Mouse (Mus musculus): ENCODE measurements around the gene Rab6b. TPM values are rescaled to one million over a fixed set of nuclear protein-coding genes. Genes with fewer than 3 reads are reported as not detected.

Gene Rab6b
- polyA plus RNA-seq, 1 experiment from 2014 or later = 2.5 TPM

- H3K9ac ChIP-seq = 0 out of 2 replicates have a peak overlapping the region, but pooled peaks have one; percentile 9
- no peaks in the 10 kb centered on the region; the same call in 1 of the 2 replicates for H3K27me3 ChIP-seq
- H3K4me1 ChIP-seq (replicated peaks) = peaks cover 6% of the 10 kb centered on the region
- 48% methylated on average over 28 of the region's 28 CpGs for WGBS
- H3K4me3 ChIP-seq = peak overlapping the region; percentile 42
- peak overlapping the region; percentile 49 for H3K4me2 ChIP-seq
- ATAC-seq (replicated peaks; ENCODE audit: insufficient number of reproducible peaks, insufficient read depth, low FRiP score, low read depth) = no peak
- no peaks in the 10 kb centered on the region for H3K36me3 ChIP-seq
- H3K27ac ChIP-seq = 0 out of 2 replicates have a peak overlapping the region, but pooled peaks have one; percentile 37
- no peaks in the 10 kb centered on the region for H3K9me3 ChIP-seq (replicated peaks)
Observed at GRCm38 (mm10) chr9:103212654-103213420, 101.2 kb downstream of the Rab6b start.

GRCm38 (mm10) chr9:103213631-103214030, 102.0 kb downstream of the Rab6b start:
- H3K9ac ChIP-seq = no peak overlapping the region
- no peak overlapping the region for H3K27ac ChIP-seq
- peaks cover 6% of the 10 kb centered on the region for H3K4me1 ChIP-seq (replicated peaks)
- H3K4me3 ChIP-seq = no peak overlapping the region
- H3K4me2 ChIP-seq = no peak overlapping the region
- H3K9me3 ChIP-seq (replicated peaks) = no peaks in the 10 kb centered on the region
- 45% methylated on average over 2 of the region's 2 CpGs for WGBS
- H3K36me3 ChIP-seq = no peaks in the 10 kb centered on the region
- H3K27me3 ChIP-seq = no peaks in the 10 kb centered on the region; the same call in 1 of the 2 replicates
- ATAC-seq (replicated peaks; ENCODE audit: insufficient number of reproducible peaks, insufficient read depth, low FRiP score, low read depth) = no peak

DNA sequence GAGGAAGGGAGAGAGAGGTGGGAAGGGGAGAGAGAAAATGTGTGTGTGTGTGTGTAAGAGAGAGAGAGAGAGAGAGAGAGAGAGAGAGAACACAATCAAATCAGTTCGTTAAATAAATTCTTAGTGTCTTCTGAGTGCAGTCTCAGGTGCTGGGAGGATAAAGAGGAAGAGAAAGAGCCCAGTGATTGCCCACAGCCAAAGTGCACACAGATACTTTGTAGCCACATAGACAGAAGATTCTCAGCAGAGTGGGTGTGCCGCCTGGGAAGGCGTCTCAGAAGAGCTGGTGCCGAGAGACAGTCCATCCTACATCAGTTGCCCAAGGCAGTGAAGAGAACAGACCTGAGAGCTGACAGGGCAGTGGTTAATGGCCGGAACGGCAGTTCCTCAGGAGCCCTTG, 102.7 kb downstream of the Rab6b start:
- Histone ChIP-seq H3K4me1 (replicated peaks) (peaks cover 6% of the 10 kb centered on the region), H3K4me2 (no peak overlapping the region), H3K4me3 (no peak overlapping the region), H3K9ac (no peak overlapping the region), H3K27me3 (no peaks in the 10 kb centered on the region; the same call in 1 of the 2 replicates), H3K9me3 (replicated peaks) (no peaks in the 10 kb centered on the region), H3K27ac (no peak overlapping the region), H3K36me3 (no peaks in the 10 kb centered on the region)
- no peak for ATAC-seq (replicated peaks; ENCODE audit: insufficient number of reproducible peaks, insufficient read depth, low FRiP score, low read depth)
- WGBS = 72% methylated on average over 6 of the region's 6 CpGs

- H3K9me3 ChIP-seq (replicated peaks) = no peaks in the 10 kb centered on the region
- H3K9ac ChIP-seq = no peak overlapping the region
- no peaks in the 10 kb centered on the region for H3K36me3 ChIP-seq
- no peak overlapping the region for H3K27ac ChIP-seq
- no peaks in the 10 kb centered on the region for H3K4me1 ChIP-seq (replicated peaks)
- H3K27me3 ChIP-seq = no peaks in the 10 kb centered on the region
- no peak overlapping the region for H3K4me3 ChIP-seq
- ATAC-seq (replicated peaks; ENCODE audit: insufficient number of reproducible peaks, insufficient read depth, low FRiP score, low read depth) = no peak
- WGBS = 93% methylated on average over 7 of the region's 7 CpGs
- H3K4me2 ChIP-seq = no peak overlapping the region
Observed at GRCm38 (mm10) chr9:103224721-103225120, 113.1 kb downstream of the Rab6b start.

GRCm38 (mm10) chr9:103225464-103225863, 113.9 kb downstream of the Rab6b start:
- no peak overlapping the region for H3K4me2 ChIP-seq
- peaks cover 4% of the 10 kb centered on the region for H3K4me1 ChIP-seq (replicated peaks)
- H3K36me3 ChIP-seq = no peaks in the 10 kb centered on the region
- H3K4me3 ChIP-seq = no peak overlapping the region
- ATAC-seq (replicated peaks; ENCODE audit: insufficient number of reproducible peaks, insufficient read depth, low FRiP score, low read depth) = no peak
- H3K9me3 ChIP-seq (replicated peaks) = no peaks in the 10 kb centered on the region
- H3K27ac ChIP-seq = no peak overlapping the region
- WGBS = 65% methylated on average over 3 of the region's 3 CpGs
- H3K27me3 ChIP-seq = no peaks in the 10 kb centered on the region
- H3K9ac ChIP-seq = no peak overlapping the region

GRCm38 (mm10) chr9:103226806-103227205, 115.2 kb downstream of the Rab6b start:
- 86% methylated on average over 15 of the region's 15 CpGs for WGBS
- no peak overlapping the region for H3K27ac ChIP-seq
- no peaks in the 10 kb centered on the region for H3K9me3 ChIP-seq (replicated peaks)
- H3K4me2 ChIP-seq = no peak overlapping the region
- no peak for ATAC-seq (replicated peaks; ENCODE audit: insufficient number of reproducible peaks, insufficient read depth, low FRiP score, low read depth)
- H3K36me3 ChIP-seq = no peaks in the 10 kb centered on the region
- H3K9ac ChIP-seq = no peak overlapping the region
- H3K4me3 ChIP-seq = no peak overlapping the region
- no peaks in the 10 kb centered on the region for H3K27me3 ChIP-seq
- peaks cover 11% of the 10 kb centered on the region for H3K4me1 ChIP-seq (replicated peaks)

GRCm38 (mm10) chr9:103227760-103228159, 116.2 kb downstream of the Rab6b start:
- Histone ChIP-seq H3K27ac (no peak overlapping the region), H3K9ac (no peak overlapping the region), H3K4me3 (no peak overlapping the region), H3K27me3 (no peaks in the 10 kb centered on the region), H3K9me3 (replicated peaks) (no peaks in the 10 kb centered on the region), H3K4me1 (replicated peaks) (peaks cover 11% of the 10 kb centered on the region), H3K36me3 (no peaks in the 10 kb centered on the region), H3K4me2 (no peak overlapping the region)
- 88% methylated on average over 16 of the region's 16 CpGs for WGBS
- ATAC-seq (replicated peaks; ENCODE audit: insufficient number of reproducible peaks, insufficient read depth, low FRiP score, low read depth) = no peak

DNA sequence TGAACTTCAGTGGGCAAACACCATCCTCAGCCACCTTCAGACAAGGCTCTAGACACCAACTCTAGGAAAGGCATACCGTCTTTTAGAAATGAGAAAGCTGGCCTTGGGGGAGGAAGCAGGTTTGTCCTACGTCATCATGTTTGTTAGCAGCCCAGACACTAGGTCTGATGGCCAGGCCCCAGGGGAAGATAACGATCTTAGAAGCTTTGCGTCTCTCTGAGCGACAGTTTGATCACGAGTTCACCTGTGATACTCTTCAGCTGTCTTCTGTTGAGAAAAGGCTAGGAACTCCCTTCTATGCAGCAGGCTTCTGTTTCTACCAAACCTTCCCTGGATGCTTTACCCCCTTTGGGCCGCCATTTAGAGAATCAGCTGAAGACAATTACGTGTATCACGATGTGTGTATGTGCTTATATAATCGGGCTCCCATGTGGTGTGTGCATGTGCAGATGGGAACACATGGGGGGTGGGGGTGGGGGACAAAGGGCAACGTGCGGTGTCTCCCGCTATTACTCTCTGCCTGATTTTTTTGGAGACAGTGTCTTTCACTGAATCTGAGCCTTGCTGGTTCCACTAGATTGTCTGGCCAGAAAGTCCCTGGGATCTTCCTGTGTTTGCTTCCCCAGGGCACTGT, 116.9 kb downstream of the Rab6b start:
- Histone ChIP-seq H3K27ac (no peak overlapping the region), H3K4me1 (replicated peaks) (peaks cover 13% of the 10 kb centered on the region), H3K36me3 (no peaks in the 10 kb centered on the region), H3K9ac (no peak overlapping the region), H3K4me3 (no peak overlapping the region), H3K9me3 (replicated peaks) (no peaks in the 10 kb centered on the region), H3K4me2 (no peak overlapping the region), H3K27me3 (no peaks in the 10 kb centered on the region)
- no peak for ATAC-seq (replicated peaks; ENCODE audit: insufficient number of reproducible peaks, insufficient read depth, low FRiP score, low read depth)
- 77% methylated on average over 13 of the region's 13 CpGs for WGBS

DNA sequence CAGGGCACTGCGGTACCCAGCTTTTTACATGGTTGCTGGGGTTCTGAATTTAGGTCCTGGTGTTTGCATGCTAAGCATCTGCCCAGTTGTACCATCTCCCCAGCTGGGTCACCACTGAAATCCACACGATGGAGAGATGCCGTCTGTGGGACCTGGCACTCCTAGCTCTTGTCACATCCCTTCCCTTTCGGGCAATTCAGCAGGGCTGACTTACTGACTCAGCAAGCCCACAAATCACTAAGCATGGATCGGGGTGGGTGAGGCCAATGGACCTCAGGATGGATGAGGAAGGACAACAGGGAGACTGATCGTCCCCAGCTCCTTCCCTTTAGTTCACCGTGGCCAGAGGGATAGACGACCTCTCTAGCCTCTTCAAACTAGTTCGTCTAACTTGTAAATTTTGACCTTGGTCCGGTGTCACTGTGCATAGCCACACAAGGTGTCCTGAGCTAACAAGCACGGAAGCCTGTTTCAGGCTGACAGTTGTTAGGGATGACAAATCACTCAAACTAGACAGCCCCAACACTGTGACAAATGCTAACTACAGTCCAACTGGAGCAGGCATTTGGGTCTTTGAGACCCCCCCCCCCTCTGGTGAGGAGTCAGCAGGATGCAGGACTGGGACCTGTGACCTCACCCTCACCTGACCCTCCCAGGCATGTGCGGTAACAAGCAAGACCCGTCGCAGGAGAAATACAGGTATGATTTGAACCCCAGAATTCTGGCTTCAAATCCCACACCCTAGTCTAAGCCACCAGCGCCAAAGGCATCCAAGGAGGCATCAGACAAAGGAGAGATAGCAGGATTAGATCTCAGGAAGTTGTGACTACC, 117.7 kb downstream of the Rab6b start:
- Histone ChIP-seq H3K27ac (no peak overlapping the region), H3K9ac (no peak overlapping the region), H3K4me3 (no peak overlapping the region), H3K4me2 (peak overlapping the region; percentile 60; the same call in 1 of the 2 replicates), H3K9me3 (replicated peaks) (no peaks in the 10 kb centered on the region), H3K36me3 (no peaks in the 10 kb centered on the region), H3K4me1 (replicated peaks) (peaks cover 13% of the 10 kb centered on the region), H3K27me3 (no peaks in the 10 kb centered on the region)
- 79% methylated on average over 15 of the region's 15 CpGs for WGBS
- no peak for ATAC-seq (replicated peaks; ENCODE audit: insufficient number of reproducible peaks, insufficient read depth, low FRiP score, low read depth)

DNA sequence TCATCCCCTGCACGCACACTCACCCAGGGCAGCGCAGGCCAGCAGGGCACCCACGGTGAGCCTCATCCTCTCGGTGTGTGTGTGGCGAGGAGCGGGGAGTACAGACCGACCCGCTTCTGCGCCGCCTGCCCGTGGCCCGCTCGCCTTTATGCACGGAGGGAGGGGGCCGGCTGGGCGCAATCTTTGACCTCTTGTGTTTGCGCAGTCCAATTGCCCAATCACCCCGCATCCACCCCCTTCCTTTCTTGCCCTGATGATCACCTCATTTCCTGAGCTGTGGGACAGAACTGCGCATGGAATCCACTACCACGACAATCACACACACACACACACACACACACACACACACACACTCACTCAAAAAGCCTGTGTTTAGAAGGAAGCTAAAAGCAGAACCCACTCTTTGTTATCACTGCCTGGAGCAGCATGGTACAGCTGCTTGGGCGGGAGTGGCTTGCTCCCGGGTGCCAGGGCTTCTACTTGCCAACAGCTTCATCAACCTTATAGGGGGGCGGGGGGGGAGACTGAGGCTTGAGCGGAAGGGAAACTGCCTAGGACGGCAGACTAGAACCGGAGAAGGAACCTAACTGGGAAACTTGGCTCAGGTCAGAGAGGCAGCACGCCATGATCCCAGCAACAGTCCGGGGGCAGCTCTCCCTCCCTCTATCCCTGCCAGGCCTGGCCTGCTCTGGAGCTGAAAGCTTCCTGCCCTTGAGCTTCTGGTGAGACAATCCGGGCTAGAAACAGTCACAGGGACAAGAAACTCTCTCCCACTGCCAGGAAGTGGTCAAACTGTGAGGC, 118.8 kb downstream of the Rab6b start, which contains the start of the genes Gm20425 and Trf:
Gene Gm20425 (minus strand): TSS at position 157 of the 801 bp plus-strand sequence.
Gene Trf (minus strand): TSS at position 294 of the 801 bp plus-strand sequence.
- Histone ChIP-seq H3K9ac (0 out of 2 replicates have a peak within 1 kb of the TSS, but pooled peaks have one; percentile 29), H3K4me1 (replicated peaks) (peaks cover 13% of the 10 kb centered on the region), H3K4me3 (peak within 1 kb of the TSS; percentile 21), H3K27me3 (no peaks in the 10 kb centered on the region), H3K4me2 (peak within 1 kb of the TSS; percentile 60), H3K9me3 (replicated peaks) (no peaks in the 10 kb centered on the region), H3K27ac (peak within 1 kb of the TSS; percentile 55), H3K36me3 (no peaks in the 10 kb centered on the region)
- WGBS = 27% methylated on average over 29 of the region's 29 CpGs
- peak; percentile 61 for ATAC-seq (replicated peaks; ENCODE audit: insufficient number of reproducible peaks, insufficient read depth, low FRiP score, low read depth)
